Mouse (Mus musculus): ENCODE results near the gene Trmt112. TPM values are rescaled to one million over a fixed set of nuclear protein-coding genes. Genes with fewer than 3 reads are reported as not detected.

The Trmt112 gene
- polyA plus RNA-seq, 1 experiment from 2014 or later = 169 TPM

GRCm38 (mm10) chr19:6920741-6921636 is 11.5 kb downstream of the Trmt112 start:
- Histone ChIP-seq H3K4me2 (peak overlapping the region; percentile 97), H3K9me3 (ENCODE audit: control insufficient read depth, low read length) (no peaks in the 10 kb centered on the region), H3K9ac (ENCODE audit: low read depth, low read length) (peak overlapping the region; percentile 74), H3K36me3 (ENCODE audit: control insufficient read depth, insufficient read depth, low read length) (peaks cover 5% of the 10 kb centered on the region; the same call in 1 of the 2 replicates), H3K27ac (ENCODE audit: low read depth, low read length) (peak overlapping the region; percentile 82), H3K27me3 (replicated peaks; ENCODE audit: control insufficient read depth, insufficient read depth, low read length) (peaks cover 28% of the 10 kb centered on the region), H3K4me1 (replicated peaks; ENCODE audit: control insufficient read depth, insufficient read depth, low read length) (peaks cover 39% of the 10 kb centered on the region), H3K4me3 (ENCODE audit: low read depth, low read length) (peak overlapping the region; percentile 68)
- DNase-seq (ENCODE audit: low spot score) (peak; percentile 82), ATAC-seq (replicated peaks; ENCODE audit: low FRiP score) (no peak; the same call in 1 of the 2 replicates)
- 1% methylated on average over 33 of the region's 48 CpGs for WGBS

- Histone ChIP-seq H3K4me3 (ENCODE audit: low read depth, low read length) (peak within 1 kb of the TSS; percentile 68), H3K27me3 (replicated peaks; ENCODE audit: control insufficient read depth, insufficient read depth, low read length) (peaks cover 37% of the 10 kb centered on the region), H3K4me1 (replicated peaks; ENCODE audit: control insufficient read depth, insufficient read depth, low read length) (peaks cover 36% of the 10 kb centered on the region), H3K9me3 (ENCODE audit: control insufficient read depth, low read length) (no peaks in the 10 kb centered on the region), H3K27ac (ENCODE audit: low read depth, low read length) (peak within 1 kb of the TSS; percentile 82), H3K4me2 (peak within 1 kb of the TSS; percentile 97), H3K9ac (ENCODE audit: low read depth, low read length) (peak within 1 kb of the TSS; percentile 74), H3K36me3 (ENCODE audit: control insufficient read depth, insufficient read depth, low read length) (peaks cover 5% of the 10 kb centered on the region; the same call in 1 of the 2 replicates)
- DNase-seq (ENCODE audit: low spot score) (peak; percentile 100), ATAC-seq (replicated peaks; ENCODE audit: low FRiP score) (peak; percentile 94)
- WGBS = under 1% methylated on average over 61 of the region's 66 CpGs
Observed at GRCm38 (mm10) chr19:6921647-6922567, 12.4 kb downstream of the Trmt112 start, which contains the start of gene Esrra. TSS of gene Esrra (minus strand) at chr19:6921813.

GRCm38 (mm10) chr19:6922901-6923735 is 13.6 kb downstream of the Trmt112 start:
- peaks cover 5% of the 10 kb centered on the region; the same call in 1 of the 2 replicates for H3K36me3 ChIP-seq (ENCODE audit: control insufficient read depth, insufficient read depth, low read length)
- peaks cover 49% of the 10 kb centered on the region for H3K27me3 ChIP-seq (replicated peaks; ENCODE audit: control insufficient read depth, insufficient read depth, low read length)
- no peaks in the 10 kb centered on the region for H3K9me3 ChIP-seq (ENCODE audit: control insufficient read depth, low read length)
- H3K4me1 ChIP-seq (replicated peaks; ENCODE audit: control insufficient read depth, insufficient read depth, low read length) = peaks cover 38% of the 10 kb centered on the region
- peak overlapping the region; percentile 34; the same call in 1 of the 2 replicates for H3K9ac ChIP-seq (ENCODE audit: low read depth, low read length)
- peak overlapping the region; percentile 97 for H3K4me2 ChIP-seq
- 55% methylated on average over 6 of the region's 6 CpGs for WGBS
- no peak overlapping the region for H3K27ac ChIP-seq (ENCODE audit: low read depth, low read length)
- ATAC-seq (replicated peaks; ENCODE audit: low FRiP score) = no peak
- peak overlapping the region; percentile 68; the same call in 1 of the 2 replicates for H3K4me3 ChIP-seq (ENCODE audit: low read depth, low read length)
- DNase-seq (ENCODE audit: low spot score) = no peak

- Histone ChIP-seq H3K4me1 (replicated peaks; ENCODE audit: control insufficient read depth, insufficient read depth, low read length) (peaks cover 36% of the 10 kb centered on the region), H3K27me3 (replicated peaks; ENCODE audit: control insufficient read depth, insufficient read depth, low read length) (peaks cover 63% of the 10 kb centered on the region), H3K4me3 (ENCODE audit: low read depth, low read length) (peak overlapping the region; percentile 29), H3K9ac (ENCODE audit: low read depth, low read length) (peak overlapping the region; percentile 10; the same call in 1 of the 2 replicates), H3K27ac (ENCODE audit: low read depth, low read length) (no peak overlapping the region), H3K36me3 (ENCODE audit: control insufficient read depth, insufficient read depth, low read length) (no peaks in the 10 kb centered on the region), H3K4me2 (peak overlapping the region; percentile 53), H3K9me3 (ENCODE audit: control insufficient read depth, low read length) (no peaks in the 10 kb centered on the region)
- WGBS = 6% methylated on average over 39 of the region's 39 CpGs
- DNase-seq (ENCODE audit: low spot score) (peak; percentile 76), ATAC-seq (replicated peaks; ENCODE audit: low FRiP score) (no peak)
Observed at GRCm38 (mm10) chr19:6924461-6925306, 15.2 kb downstream of the Trmt112 start.

GRCm38 (mm10) chr19:6925307-6925573 is 15.7 kb downstream of the Trmt112 start, which contains the start of gene Catsperz:
TSS of gene Catsperz (minus strand) at chr19:6925380.
- Histone ChIP-seq H3K4me2 (peak within 1 kb of the TSS; percentile 53), H3K36me3 (ENCODE audit: control insufficient read depth, insufficient read depth, low read length) (no peaks in the 10 kb centered on the region), H3K27ac (ENCODE audit: low read depth, low read length) (no peak within 1 kb of the TSS), H3K4me3 (ENCODE audit: low read depth, low read length) (peak within 1 kb of the TSS; percentile 29), H3K4me1 (replicated peaks; ENCODE audit: control insufficient read depth, insufficient read depth, low read length) (peaks cover 32% of the 10 kb centered on the region), H3K9ac (ENCODE audit: low read depth, low read length) (peak within 1 kb of the TSS; percentile 10; the same call in 1 of the 2 replicates), H3K9me3 (ENCODE audit: control insufficient read depth, low read length) (no peaks in the 10 kb centered on the region), H3K27me3 (replicated peaks; ENCODE audit: control insufficient read depth, insufficient read depth, low read length) (peaks cover 67% of the 10 kb centered on the region)
- no peak for ATAC-seq (replicated peaks; ENCODE audit: low FRiP score)
- 5% methylated on average over 9 of the region's 9 CpGs for WGBS
- no peak for DNase-seq (ENCODE audit: low spot score)

- Histone ChIP-seq H3K36me3 (ENCODE audit: control insufficient read depth, insufficient read depth, low read length) (no peaks in the 10 kb centered on the region), H3K4me1 (replicated peaks; ENCODE audit: control insufficient read depth, insufficient read depth, low read length) (peaks cover 27% of the 10 kb centered on the region), H3K9ac (ENCODE audit: low read depth, low read length) (no peak overlapping the region), H3K9me3 (ENCODE audit: control insufficient read depth, low read length) (no peaks in the 10 kb centered on the region), H3K27ac (ENCODE audit: low read depth, low read length) (no peak overlapping the region), H3K4me3 (ENCODE audit: low read depth, low read length) (peak overlapping the region; percentile 29), H3K27me3 (replicated peaks; ENCODE audit: control insufficient read depth, insufficient read depth, low read length) (peaks cover 72% of the 10 kb centered on the region), H3K4me2 (peak overlapping the region; percentile 53)
- peak; percentile 39 for DNase-seq (ENCODE audit: low spot score)
- ATAC-seq (replicated peaks; ENCODE audit: low FRiP score) = no peak
- WGBS = 15% methylated on average over 39 of the region's 40 CpGs
Observed at GRCm38 (mm10) chr19:6925611-6926329, 16.3 kb downstream of the Trmt112 start.
